Mouse (Mus musculus) effector memory CD4-positive, alpha-beta T cell, adult 5 months (primary cell): ENCODE data around the gene Crbn. TPM values are rescaled to one million over a fixed set of nuclear protein-coding genes. Genes with fewer than 3 reads are reported as not detected.

Source experiments
- polyA plus RNA-seq: library from polyadenylated mRNA; unstranded; fragments of 100-300 nt; shearing (Covaris generic); gene quantifications from one replicate; pipeline ENCODE4 v1.2.1, GENCODE M21; 2017

Crbn gene
- 342 TPM for polyA plus RNA-seq

DNA sequence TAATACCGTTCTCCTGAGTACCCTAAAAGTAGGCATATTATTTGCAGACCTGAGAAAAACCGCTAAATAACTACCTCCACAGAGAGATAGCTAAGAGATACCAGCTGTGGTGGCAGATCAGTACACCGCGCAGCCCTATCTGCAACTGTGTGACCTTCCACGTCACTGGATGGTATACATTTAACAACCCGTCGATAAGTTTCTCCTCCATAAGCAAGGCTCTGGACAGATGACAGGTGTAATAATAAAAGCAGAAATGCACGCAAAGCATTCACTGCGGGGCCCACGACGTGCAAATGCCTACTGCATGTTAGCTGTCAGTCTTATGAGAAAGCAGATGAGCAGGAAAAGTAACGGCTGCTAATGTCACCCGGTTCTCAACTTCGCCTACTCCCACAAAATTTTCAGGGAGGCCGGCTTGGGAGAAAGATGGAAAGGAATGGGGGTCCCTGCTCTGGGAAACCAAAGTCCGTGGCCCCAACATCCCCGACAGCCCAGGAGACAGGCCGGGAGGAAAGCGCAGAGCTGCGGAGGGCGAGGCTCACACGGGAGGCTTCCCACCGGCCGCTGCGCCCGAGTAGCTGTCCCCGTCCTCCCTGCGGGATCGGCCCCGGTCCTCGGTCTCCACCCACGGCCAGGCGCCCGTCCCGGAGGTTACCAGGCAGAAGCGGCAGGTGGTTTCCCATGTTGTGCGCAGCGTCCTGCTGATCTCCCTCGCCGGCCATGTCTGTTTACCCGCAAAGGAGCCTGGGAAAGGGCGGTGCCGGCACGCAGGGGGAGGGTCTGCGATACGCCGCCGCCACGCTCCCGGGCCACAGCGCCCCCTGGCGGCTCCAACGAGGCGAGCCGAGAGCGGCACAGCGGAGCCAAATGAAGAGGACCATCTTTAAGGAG is at the start of gene Crbn:
Gene Crbn (minus strand): TSS at position 745 of the 894 bp plus-strand sequence.

DNA sequence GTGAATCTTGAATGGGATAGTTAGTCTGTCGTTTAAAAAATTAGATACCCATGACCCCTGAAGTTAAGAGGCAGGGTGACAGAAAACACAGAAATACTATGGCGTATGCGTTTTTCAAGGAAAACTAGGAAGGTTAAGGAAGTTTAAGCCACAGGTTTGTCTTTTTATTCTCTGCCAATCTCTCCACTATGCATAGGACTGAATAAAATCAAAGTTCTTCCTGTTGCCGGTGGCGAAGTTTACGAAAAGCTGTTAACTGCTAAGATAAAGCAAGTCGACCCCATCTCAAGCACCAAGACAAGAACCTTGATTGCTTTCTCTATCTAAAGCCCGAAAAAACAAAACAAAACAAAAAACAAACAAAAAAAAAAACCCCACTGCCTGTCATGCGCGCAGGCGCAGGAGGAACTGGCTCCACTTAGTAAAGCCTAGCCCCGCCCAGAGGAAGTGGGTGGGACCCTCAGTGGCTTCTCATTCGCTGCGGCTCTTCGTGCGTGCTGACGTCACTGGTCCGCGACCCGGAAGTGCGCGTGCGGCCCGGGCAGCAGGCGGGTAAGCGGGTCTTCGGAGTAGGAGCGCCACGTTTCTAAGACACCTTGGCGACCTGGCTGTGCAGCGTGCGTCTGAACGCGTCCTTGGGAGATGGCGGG is 31.1 kb downstream of the Crbn start, which contains the start of gene Trnt1:
Gene Trnt1 (plus strand): TSS at position 481 of the 650 bp plus-strand sequence.

DNA sequence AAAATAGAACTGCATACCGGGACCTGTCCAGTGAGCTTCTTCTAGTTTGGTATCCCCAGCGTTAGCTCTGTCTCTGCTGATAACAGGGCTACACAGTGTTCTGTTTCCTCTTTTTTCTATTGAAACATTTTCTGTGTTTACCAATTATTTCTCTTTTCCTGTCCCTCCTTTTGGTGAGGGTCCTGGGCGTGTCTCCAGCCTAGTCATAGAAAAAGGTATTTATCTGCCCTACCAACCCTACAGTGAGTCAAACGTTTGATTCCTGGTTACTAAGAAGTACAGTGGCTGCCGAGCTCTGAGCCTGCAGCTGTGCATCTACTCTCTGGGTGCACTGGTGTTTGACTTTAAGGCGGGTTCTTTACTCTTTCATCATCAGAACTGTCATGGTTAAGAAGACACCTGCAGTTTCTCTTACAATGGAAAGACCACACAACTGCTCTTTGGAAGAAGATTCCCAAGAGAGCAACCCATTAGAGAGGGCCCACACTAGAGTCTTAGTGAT is 50.9 kb downstream of the Crbn start, which contains the start of gene Il5ra:
Gene Il5ra (minus strand): TSS at position 151 of the 502 bp plus-strand sequence.

Other genes with a start within 250 kb of the Crbn start
- gene Il5ra, start 51.0 kb downstream of the Crbn start, polyA plus RNA-seq, result not detected
- 179 TPM for gene Trnt1, start 31.0 kb downstream of the Crbn start, polyA plus RNA-seq